Mouse (Mus musculus): ENCODE data around the gene Ces2h. TPM values are rescaled to one million over a fixed set of nuclear protein-coding genes. Genes with fewer than 3 reads are reported as not detected.

The Ces2h gene
- total RNA-seq (2023) = not detected

DNA sequence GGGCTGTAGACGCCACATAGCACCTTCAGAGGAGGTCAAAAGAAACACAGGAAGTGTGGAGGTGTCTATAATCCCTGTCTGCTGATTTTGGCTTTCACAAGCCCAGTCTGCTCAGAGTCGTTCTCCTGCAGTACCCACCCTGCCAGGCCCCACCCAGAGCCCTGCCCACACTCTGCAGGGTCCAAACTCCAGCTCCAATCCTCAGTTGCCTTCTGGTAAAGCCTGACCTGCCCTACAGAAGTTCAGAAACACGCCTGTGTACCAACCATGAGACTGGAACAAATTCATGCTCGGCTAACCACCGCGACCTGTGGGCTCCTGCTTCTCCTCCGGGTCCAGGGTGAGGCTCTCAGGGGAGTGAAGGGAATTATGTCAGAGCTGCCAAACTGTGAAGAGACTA is at the start of gene Ces2h:
Gene Ces2h (plus strand): TSS at position 268 of the 400 bp plus-strand sequence.

DNA sequence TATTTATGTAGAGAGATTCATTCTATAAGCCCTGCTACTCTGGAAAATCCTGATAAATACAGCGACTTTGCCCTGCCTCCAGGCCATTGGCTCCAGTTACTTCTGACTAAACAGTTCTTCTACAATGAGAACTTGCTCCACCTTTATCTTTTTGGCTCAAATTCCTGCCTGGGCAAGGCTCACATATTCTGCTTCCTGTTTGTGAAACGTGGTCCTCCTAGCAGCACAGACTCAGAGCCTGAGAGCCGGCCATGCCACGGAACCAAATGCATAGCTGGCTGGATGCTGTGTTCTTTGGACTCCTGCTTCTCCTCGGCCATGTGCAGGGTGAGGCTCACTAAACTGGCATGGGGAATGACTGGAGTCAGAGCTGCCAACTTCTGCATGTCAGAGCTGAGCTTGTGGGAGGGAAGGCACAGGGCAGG is 39.1 kb upstream of the Ces2h start, which contains the start of gene Ces2g:
Gene Ces2g (plus strand): TSS at position 182 of the 425 bp plus-strand sequence.

DNA sequence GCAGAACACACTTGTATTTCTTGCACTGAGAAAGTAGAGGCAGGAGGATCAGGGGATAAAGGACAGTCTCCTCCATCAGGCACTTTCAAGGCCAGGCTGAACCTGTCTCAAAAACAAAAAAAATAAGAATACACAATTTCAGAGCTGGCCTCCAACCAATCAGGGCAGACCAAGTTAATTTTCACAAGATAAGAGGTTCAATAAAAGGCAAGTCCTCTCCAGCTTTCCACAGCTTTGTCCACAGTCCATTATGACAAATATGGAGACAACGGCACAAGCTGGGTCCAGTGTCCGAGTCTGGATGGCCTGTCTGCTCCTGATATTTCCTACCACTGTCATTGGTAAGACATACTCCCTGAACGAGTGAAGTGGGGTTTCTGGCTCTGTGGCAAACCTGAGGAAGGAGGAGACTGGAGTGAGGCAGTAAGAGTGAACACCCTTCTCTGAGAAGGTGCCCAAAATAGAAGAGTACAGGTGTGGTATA is 47.8 kb downstream of the Ces2h start, which contains the start of gene Ces3a:
Gene Ces3a (plus strand): TSS at position 231 of the 484 bp plus-strand sequence.

Other genes starting within 250 kb of the Ces2h start
- not detected for gene Ces2b, start 169.3 kb upstream of the Ces2h start, total RNA-seq (2023)
- gene Ces2c, start 153.8 kb upstream of the Ces2h start, total RNA-seq (2023) = not detected
- gene Ces2e, start 74.6 kb upstream of the Ces2h start, total RNA-seq (2023) = not detected
- not detected for gene Ces2f, start 53.5 kb upstream of the Ces2h start, total RNA-seq (2023)
- not detected for gene Ces2g, start 39.1 kb upstream of the Ces2h start, total RNA-seq (2023)
- gene Ces3a, start 47.7 kb downstream of the Ces2h start, total RNA-seq (2023) = not detected
- gene Ces3b, start 82.9 kb downstream of the Ces2h start, total RNA-seq (2023) = not detected
- gene Ces4a, start 130.9 kb downstream of the Ces2h start, total RNA-seq (2023) = not detected
- gene Cbfb, start 169.8 kb downstream of the Ces2h start, total RNA-seq (2023) = 10 to 100 TPM; 96.5 to 98.2 TPM
- gene D230025D16Rik, start 224.3 kb downstream of the Ces2h start, total RNA-seq (2023) = 10 to 100 TPM; 20.0 to 24.8 TPM

All from B cell, adult 67 days (primary cell).